Mouse (Mus musculus) intestine, embryonic 14.5 days (tissue): ENCODE data around the gene Mfsd2b. TPM values are rescaled to one million over a fixed set of nuclear protein-coding genes. Genes with fewer than 3 reads are reported as not detected.
A peak's percentile ranks its signal among the peaks of the same experiment; 100 is the strongest.

ENCODE experiments used
- ATAC-seq: fragments of 200-750 bp; cut with Nextera tagmentation; replicated peaks from 2 replicates; pipeline ENCODE4 v1.8.0; 2017; ENCODE audit warnings: low read depth, moderate number of reproducible peaks, moderate TSS enrichment, moderate library complexity; ENCODE audit not compliant: low FRiP score, low TSS enrichment
- DNase-seq: peaks from one replicate; pipeline ENCODE4 v3.0.0-alpha.2; 2018; ENCODE audit warnings: low spot score
- H3K27ac ChIP-seq: fragments of 300-500 bp; sonication (generic); 2 replicates; pipeline ENCODE4 v1.5.1; 2014; ENCODE audit warnings: low read depth, mild to moderate bottlenecking, control low read depth
- H3K27me3 ChIP-seq: fragments of 300-500 bp; sonication (generic); replicated peaks from 2 replicates; pipeline ENCODE4 v1.6.1; 2014; ENCODE audit warnings: low read length, control low read depth; ENCODE audit not compliant: control insufficient read depth, insufficient read depth
- H3K36me3 ChIP-seq: fragments of 300-500 bp; sonication (generic); 2 replicates; pipeline ENCODE4 v1.6.1; 2014; ENCODE audit warnings: low read length, control low read depth; ENCODE audit not compliant: control insufficient read depth, insufficient read depth
- H3K4me1 ChIP-seq: fragments of 300-500 bp; sonication (generic); replicated peaks from 2 replicates; pipeline ENCODE4 v1.6.1; 2014; ENCODE audit warnings: low read length, control low read depth, mixed read lengths; ENCODE audit not compliant: control insufficient read depth, insufficient read depth
- H3K4me2 ChIP-seq: fragments of 300-500 bp; sonication (generic); 2 replicates; pipeline ENCODE4 v1.6.1; 2014; ENCODE audit warnings: low read length
- H3K4me3 ChIP-seq: fragments of 300-500 bp; sonication (generic); 2 replicates; pipeline ENCODE4 v1.5.1; 2014; ENCODE audit warnings: low read depth, low read length, control low read depth, mixed read lengths
- H3K9ac ChIP-seq: fragments of 300-500 bp; sonication (generic); 2 replicates; pipeline ENCODE4 v1.6.1; 2014; ENCODE audit warnings: mild to moderate bottlenecking, low read length
- H3K9me3 ChIP-seq: fragments of 300-500 bp; sonication (generic); 2 replicates; pipeline ENCODE4 v1.6.1; 2016; ENCODE audit warnings: low read length, control low read depth; ENCODE audit not compliant: control insufficient read depth
- WGBS: fragments of 180-500 bp; shearing (Covaris S2); extraction: QIAGEN DNeasy Blood & Tissue Kit; methylation state at CpG from one replicate; pipeline ENCODE4 v1.1.7; 2014; 5-methylcytosine and 5-hydroxymethylcytosine counted together
- polyA plus RNA-seq: library from polyadenylated mRNA; unstranded; fragments of >200 nt; fragmentation: Nextera tagmentation; extraction: Ambion mirVana; gene quantifications from 2 replicates; pipeline ENCODE4 v1.2.1, GENCODE M21; 2014

The Mfsd2b gene
- polyA plus RNA-seq, 1 experiment from 2014 or later: 1.1 TPM

DNA sequence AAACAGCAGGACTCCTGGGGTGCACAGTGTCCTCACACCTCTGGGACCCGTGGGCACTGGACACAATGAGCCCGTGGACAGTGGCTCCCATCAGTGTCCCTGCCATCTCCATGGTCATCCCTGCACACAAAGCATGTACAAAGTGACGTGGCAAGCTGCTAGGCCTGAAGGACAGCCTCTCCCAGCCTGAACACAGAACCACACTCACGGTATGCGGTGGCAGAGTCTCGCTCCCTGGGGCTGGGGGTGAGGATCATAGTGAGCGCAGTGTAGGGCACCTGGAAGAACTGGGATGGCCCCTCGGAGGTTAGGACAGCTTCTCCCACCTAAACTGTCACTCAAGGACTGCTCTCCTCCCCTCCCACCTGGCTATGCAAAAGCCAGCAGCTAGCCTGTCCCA lies 5.2 kb downstream of the Mfsd2b start:
- H3K4me2 ChIP-seq: no peak overlapping the region
- no peak overlapping the region for H3K4me3 ChIP-seq
- no peak overlapping the region for H3K27ac ChIP-seq
- H3K27me3 ChIP-seq: no peaks in the 10 kb centered on the region
- H3K36me3 ChIP-seq: no peaks in the 10 kb centered on the region
- WGBS: 80% methylated on average over 8 of the region's 8 CpGs
- H3K9ac ChIP-seq: no peak overlapping the region
- H3K9me3 ChIP-seq: no peaks in the 10 kb centered on the region
- DNase-seq (no peak), ATAC-seq (no peak)
- H3K4me1 ChIP-seq: peaks cover 7% of the 10 kb centered on the region

DNA sequence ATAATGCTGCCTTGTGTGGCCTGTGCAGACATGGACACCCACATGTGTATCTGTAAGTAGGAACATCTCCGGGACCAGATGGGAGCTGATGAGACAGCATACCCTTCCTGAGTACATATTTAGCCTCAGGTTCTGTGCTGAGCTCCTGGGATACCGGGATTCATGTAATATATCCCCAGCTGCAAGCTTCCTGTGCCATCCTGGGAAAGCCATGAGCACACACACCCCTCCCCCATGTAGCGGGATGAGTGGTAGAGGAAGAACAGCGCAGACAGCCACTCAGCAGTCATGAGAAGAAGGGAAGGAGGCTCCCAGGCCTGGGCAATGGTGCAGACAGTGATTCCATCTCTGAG lies 9.8 kb downstream of the Mfsd2b start:
- no peak overlapping the region for H3K9ac ChIP-seq
- peak overlapping the region; percentile 52 for H3K27ac ChIP-seq

DNA sequence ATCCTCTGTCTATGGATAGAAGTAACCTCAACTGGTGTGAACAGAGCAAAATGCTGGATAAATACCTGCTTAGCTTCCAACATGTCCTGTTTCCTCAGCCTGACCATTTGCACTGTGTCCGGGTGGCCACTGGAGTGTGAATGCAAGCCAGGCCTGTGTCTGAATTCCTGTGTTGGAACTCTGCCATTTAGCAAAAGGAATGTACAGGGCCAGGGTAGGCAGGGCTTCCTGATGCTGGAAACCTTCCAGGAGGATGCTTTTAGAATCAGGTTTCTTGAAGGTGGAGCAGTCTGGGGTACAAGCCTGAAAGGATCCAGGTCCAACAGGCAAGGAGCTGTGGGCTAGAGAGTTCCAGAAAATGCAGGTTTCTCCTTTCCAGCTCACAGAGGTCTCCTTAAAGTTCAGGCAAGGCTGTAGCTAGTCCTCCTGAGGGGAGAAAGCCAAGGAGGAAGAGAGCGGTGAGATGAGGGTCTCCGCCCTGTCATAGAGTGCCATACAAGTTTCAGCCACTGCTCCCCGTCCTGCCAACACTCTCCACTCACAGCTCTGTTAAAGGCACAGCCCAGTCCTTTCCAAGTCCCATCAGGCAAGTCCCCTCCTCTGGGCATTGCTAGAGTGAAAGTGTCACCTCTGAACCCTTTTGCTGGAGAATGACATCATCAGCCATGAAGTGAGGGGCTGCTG lies 10.4 kb downstream of the Mfsd2b start:
- no peak for DNase-seq
- no peak overlapping the region for H3K4me2 ChIP-seq
- H3K9me3 ChIP-seq: no peaks in the 10 kb centered on the region
- H3K9ac ChIP-seq: no peak overlapping the region
- peak; percentile 37; the same call in 1 of the 2 replicates for ATAC-seq
- H3K4me3 ChIP-seq: no peak overlapping the region
- H3K27ac ChIP-seq: peak overlapping the region; percentile 52; the same call in 1 of the 2 replicates
- H3K36me3 ChIP-seq: no peaks in the 10 kb centered on the region
- no peaks in the 10 kb centered on the region for H3K27me3 ChIP-seq
- 51% methylated on average over 4 of the region's 4 CpGs for WGBS
- peaks cover 12% of the 10 kb centered on the region for H3K4me1 ChIP-seq

More for the DNA sequence above, 9.8 kb downstream of the Mfsd2b start:
- H3K36me3 ChIP-seq: no peaks in the 10 kb centered on the region
- peaks cover 12% of the 10 kb centered on the region for H3K4me1 ChIP-seq
- H3K9me3 ChIP-seq: no peaks in the 10 kb centered on the region
- no peak for ATAC-seq
- no peaks in the 10 kb centered on the region for H3K27me3 ChIP-seq
- DNase-seq: no peak
- H3K4me3 ChIP-seq: no peak overlapping the region
- H3K4me2 ChIP-seq: no peak overlapping the region
- 56% methylated on average over 4 of the region's 4 CpGs for WGBS

DNA sequence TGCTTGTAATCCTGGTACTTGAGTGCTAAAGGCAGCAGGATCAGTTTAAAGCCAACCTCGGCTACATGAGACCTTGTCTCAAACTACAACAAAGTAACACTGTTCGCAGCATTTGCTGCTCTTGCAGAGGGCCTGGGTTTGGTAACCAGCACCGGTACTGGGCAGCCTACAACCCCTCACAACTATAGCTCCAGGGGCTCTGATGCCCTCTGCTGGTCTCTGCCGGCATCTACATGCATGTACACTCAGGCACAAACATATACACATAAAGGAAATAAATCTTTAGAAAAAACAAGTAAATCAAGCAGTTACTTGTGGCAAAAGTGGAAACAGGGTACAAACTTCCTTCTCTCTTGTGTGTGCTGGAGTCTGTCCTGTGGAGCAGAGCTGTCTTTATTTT lies 11.5 kb downstream of the Mfsd2b start:
- no peak overlapping the region for H3K4me3 ChIP-seq
- ATAC-seq (no peak), DNase-seq (no peak)
- H3K27ac ChIP-seq: no peak overlapping the region
- H3K4me1 ChIP-seq: peaks cover 12% of the 10 kb centered on the region
- H3K27me3 ChIP-seq: no peaks in the 10 kb centered on the region
- H3K9ac ChIP-seq: no peak overlapping the region
- no peaks in the 10 kb centered on the region for H3K36me3 ChIP-seq
- H3K4me2 ChIP-seq: no peak overlapping the region
- 89% methylated on average over 4 of the region's 4 CpGs for WGBS
- H3K9me3 ChIP-seq: no peaks in the 10 kb centered on the region

DNA sequence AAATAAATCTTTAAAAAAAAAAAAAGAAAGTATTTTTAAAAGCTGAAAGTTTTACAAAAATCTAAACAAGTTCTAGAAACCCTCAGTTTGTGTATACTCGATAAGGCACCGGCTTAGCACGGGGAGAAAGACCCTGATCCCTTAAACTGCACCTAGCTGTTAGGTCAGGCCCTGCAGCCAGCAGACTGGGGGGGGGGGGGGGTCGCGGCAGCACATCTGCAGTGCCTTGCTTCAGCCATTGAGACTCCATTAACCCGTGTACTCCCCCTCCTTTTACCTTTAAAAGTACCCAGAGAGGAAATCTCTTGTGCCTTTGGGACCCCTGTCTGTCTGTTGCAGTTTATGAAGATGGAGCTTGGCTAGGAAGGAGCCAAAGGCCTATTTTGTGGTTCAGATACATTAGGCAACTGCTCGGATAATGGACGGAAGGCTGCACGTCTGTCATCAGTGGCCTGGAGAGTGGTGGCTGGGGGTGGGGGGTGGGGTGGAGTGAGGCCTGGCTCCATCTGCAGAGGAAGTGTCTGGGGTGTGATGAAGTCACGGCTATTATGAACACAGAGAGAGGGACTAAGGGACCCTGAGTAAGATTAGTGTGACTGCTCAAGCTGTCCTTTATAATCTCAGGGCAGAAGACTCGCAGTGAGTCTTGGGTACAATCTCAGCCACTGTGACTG lies 14.8 kb downstream of the Mfsd2b start:
- Histone ChIP-seq H3K4me3 (no peak overlapping the region), H3K9ac (no peak overlapping the region), H3K27me3 (no peaks in the 10 kb centered on the region), H3K4me2 (no peak overlapping the region), H3K27ac (no peak overlapping the region), H3K4me1 (peaks cover 9% of the 10 kb centered on the region), H3K36me3 (peaks cover 14% of the 10 kb centered on the region), H3K9me3 (no peaks in the 10 kb centered on the region)
- ATAC-seq (no peak), DNase-seq (no peak)
- 53% methylated on average over 11 of the region's 11 CpGs for WGBS

DNA sequence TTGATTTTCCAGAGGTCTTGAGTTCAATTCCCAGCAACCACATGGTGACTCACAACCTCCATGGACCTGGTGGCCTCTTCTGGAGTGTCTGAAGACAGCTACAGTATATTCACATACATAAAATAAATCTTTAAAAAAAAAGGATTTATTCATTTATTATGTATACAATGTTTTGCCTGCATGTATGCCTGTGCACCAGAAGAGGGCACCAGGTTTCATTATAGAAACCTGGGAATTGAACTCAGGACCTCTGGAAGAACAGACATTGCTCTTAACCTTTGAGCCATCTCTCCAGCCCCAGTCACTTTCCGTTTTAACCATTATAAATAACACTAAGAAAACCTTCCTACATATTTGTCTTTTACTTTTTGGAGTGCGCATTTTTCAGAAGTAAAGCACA lies 17.3 kb downstream of the Mfsd2b start:
- WGBS: 91% methylated on average over 2 of the region's 2 CpGs
- ATAC-seq (no peak), DNase-seq (no peak)
- no peaks in the 10 kb centered on the region for H3K9me3 ChIP-seq
- no peaks in the 10 kb centered on the region for H3K4me1 ChIP-seq
- H3K27ac ChIP-seq: no peak overlapping the region
- no peaks in the 10 kb centered on the region for H3K27me3 ChIP-seq
- H3K4me3 ChIP-seq: no peak overlapping the region
- no peak overlapping the region for H3K9ac ChIP-seq
- no peak overlapping the region for H3K4me2 ChIP-seq
- peaks cover 14% of the 10 kb centered on the region for H3K36me3 ChIP-seq

DNA sequence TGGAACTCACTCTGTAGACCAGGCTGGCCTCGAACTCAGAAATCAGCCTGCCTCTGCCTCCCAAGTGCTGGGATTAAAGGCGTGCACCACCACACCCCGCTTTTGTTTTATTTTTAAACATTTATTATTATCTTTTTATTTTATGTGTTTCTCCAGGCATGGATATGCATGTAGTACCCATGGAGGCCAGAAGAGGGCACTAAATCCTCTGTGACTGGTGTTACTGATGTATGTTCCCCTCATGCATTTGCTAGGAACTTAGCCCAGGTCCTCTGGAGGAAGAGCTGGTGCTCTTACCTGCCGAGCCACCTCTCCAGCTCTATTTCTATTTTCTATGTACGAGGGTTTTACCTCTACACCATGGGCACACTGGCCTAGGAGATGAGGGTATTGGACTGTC lies 18.0 kb downstream of the Mfsd2b start:
- Histone ChIP-seq H3K27me3 (no peaks in the 10 kb centered on the region), H3K27ac (no peak overlapping the region), H3K4me3 (no peak overlapping the region), H3K9ac (no peak overlapping the region), H3K4me1 (no peaks in the 10 kb centered on the region), H3K4me2 (no peak overlapping the region), H3K9me3 (no peaks in the 10 kb centered on the region), H3K36me3 (peaks cover 21% of the 10 kb centered on the region)
- ATAC-seq (no peak), DNase-seq (no peak)
- 98% methylated on average over 5 of the region's 5 CpGs for WGBS

DNA sequence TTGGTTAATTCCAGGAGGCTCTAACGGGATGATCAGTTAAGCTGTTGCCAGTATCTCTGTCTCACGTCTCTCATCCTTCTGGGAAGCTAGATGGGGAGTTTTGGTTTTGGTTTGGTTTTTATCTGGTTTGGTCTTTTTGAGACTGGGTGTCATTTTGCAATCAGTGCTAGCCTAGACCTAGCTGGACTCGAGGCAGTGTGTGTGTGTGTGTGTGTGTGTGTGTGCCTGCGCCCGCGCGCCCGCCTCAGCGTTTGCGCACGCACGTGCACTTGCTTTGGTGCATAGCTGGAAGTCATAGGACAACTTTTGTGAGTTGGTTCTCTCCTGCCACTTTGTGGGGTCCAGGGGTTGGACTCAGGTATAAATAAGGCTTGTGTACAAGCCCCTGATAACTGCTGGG lies 30.4 kb downstream of the Mfsd2b start:
- peak overlapping the region; percentile 42 for H3K9ac ChIP-seq
- H3K4me3 ChIP-seq: peak overlapping the region; percentile 57
- H3K36me3 ChIP-seq: no peaks in the 10 kb centered on the region
- peaks cover 9% of the 10 kb centered on the region for H3K4me1 ChIP-seq
- 0% methylated on average over 12 of the region's 12 CpGs for WGBS
- no peaks in the 10 kb centered on the region for H3K9me3 ChIP-seq
- 0 out of 2 replicates have a peak, but pooled peaks cover 3% of the 10 kb centered on the region for H3K27me3 ChIP-seq
- peak; percentile 76 for DNase-seq
- H3K4me2 ChIP-seq: peak overlapping the region; percentile 72
- peak overlapping the region; percentile 7; the same call in 1 of the 2 replicates for H3K27ac ChIP-seq
- no peak for ATAC-seq
